Mouse (Mus musculus): Measurements from ENCODE around the gene Polr3h.

DNA sequence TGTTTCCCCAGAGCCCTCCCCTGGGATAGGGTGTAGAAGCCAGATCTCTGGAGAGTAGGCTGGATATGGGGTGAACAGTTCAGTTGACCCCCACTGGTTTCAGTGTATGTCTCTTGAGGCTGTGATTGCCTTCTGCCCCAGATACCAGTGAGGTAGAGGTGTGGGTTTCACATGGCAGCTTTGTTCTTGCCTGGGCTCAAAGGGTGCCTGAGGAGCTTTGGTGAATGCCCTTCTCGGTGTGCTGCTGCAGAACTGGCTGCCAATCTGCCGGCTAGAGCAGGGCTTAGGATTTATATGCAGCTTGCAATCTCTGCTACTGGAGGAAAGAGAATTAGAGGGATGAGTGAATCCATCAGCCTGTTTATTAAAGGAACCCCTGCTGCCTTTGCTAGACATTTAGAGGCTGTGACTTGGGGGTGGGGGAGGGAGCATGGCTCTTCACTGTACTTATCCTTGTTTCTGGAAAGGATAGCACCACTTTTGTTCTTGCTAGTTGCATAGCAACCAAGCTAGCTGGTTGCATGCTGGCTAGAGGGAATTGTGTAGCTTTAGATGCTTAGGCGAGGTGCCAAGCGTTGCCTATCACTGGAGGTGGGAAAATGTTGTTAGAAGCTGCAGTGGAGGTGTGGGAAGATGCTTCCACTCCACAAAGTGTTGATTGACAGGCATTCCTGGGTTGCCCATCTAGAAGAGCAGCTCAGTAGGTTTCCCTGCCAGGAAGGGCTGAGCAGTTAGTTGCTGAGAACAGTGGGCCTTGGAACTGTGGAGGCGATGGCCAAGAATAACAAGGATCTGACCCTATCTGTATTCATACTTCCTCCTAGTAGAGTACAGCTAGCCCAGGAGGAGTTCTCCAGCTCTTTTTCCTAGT lies 46.3 kb downstream of the Polr3h start:
- TF ChIP-seq CTCF (IDR thresholded peaks at IDR 0.05; ENCODE audit: low read depth, low read length) (no peak), GATA1 (IDR thresholded peaks at IDR 0.05; ENCODE audit: borderline replicate concordance, low read length) (no peak), TAL1 (conservative IDR thresholded peaks at IDR 0.05; ENCODE audit: low read depth, low read length) (no peak)
